Mouse (Mus musculus) cerebellum, postnatal 14 days (tissue): ENCODE measurements around the gene Cyp2f2.

Experiments
- DNase-seq, 2 experiments: peaks; one replicate each; pipeline ENCODE4 v3.0.0; 2021; ENCODE audit warnings: mixed read lengths in 2 of 2

Cyp2f2 gene

GRCm38 (mm10) chr7:27179217-27179918, 59.7 kb downstream of the Cyp2f2 start:
- DNase-seq = no peak

DNA sequence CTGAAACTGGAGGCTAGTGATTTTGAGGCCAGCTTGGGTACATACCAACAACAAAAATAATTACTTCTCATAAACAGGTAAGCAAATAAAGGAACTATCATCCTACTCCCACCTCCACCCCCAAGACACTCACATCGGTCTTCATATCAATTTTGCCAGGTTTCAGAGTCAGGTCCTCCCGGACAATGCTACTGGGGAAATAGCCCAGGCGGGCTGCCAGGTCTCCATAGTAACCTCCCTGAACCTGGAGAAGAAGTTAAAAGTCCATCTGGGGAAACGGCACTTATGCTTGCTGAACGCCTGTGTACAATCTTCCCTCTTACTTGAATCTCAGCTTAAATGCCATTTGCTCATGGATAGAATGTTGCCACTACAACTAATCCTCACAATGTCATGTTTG, 60.3 kb downstream of the Cyp2f2 start:
- peak; percentile 73 to 76 for DNase-seq

GRCm38 (mm10) chr7:27180837-27181695, 61.4 kb downstream of the Cyp2f2 start, which contains the start of the genes Gm21983 and Mia:
TSS of gene Gm21983 (minus strand) at chr7:27181086.
TSS of gene Mia (minus strand) at chr7:27181157.
- peak; percentile 75 to 79 for DNase-seq

DNA sequence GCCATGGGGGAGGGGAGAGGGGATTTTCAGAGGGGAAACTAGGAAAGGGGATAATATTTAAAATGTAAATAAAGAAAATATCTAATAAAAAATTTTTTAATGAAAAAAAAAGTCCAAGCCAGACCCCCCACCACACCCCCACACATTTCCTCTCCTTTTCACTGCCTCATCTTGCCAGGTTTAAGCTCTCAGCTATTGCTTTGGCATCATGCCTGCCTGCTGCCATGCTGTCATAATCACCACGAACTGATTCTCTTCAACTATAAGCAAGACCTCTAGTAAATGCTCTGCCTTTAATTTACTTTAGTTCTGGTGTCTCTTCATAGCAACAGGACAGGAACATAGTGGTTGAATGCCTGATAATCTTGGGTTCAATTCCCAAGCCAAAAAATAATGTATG, 62.8 kb downstream of the Cyp2f2 start:
- DNase-seq = peak in 1 of 2 experiments; percentile 40
